Mouse (Mus musculus): Measurements from ENCODE around the gene Foxn3. TPM values are rescaled to one million over a fixed set of nuclear protein-coding genes. Genes with fewer than 3 reads are reported as not detected.
A peak's percentile ranks its signal among the peaks of the same experiment; 100 is the strongest.

Foxn3 gene
- polyA plus RNA-seq, 1 experiment from 2014 or later = 94.3 TPM

GRCm38 (mm10) chr12:99400907-99401306 lies 162.5 kb downstream of the Foxn3 start:
- Histone ChIP-seq H3K36me3 (ENCODE audit: insufficient read depth, low read length) (no peaks in the 10 kb centered on the region), H3K27ac (ENCODE audit: low read length) (no peak overlapping the region), H3K4me3 (ENCODE audit: low read depth, low read length) (no peak overlapping the region), H3K4me2 (replicated peaks; ENCODE audit: low read depth, low read length) (no peak overlapping the region), H3K9ac (replicated peaks; ENCODE audit: low read depth) (no peak overlapping the region), H3K9me3 (ENCODE audit: low read length) (0 out of 2 replicates have a peak, but pooled peaks cover 2% of the 10 kb centered on the region), H3K27me3 (replicated peaks; ENCODE audit: insufficient read depth, low read length) (no peaks in the 10 kb centered on the region), H3K4me1 (ENCODE audit: insufficient read depth, low read depth, low read length) (no peaks in the 10 kb centered on the region)
- WGBS = 61% methylated on average over 8 of the region's 8 CpGs
- peak; percentile 54 for DNase-seq (ENCODE audit: low spot score)
- peak; percentile 74 for ATAC-seq
- peak; percentile 77 for TF ChIP-seq EP300 (IDR thresholded peaks at IDR 0.05)
- no peak for TF ChIP-seq CTCF (IDR thresholded peaks at IDR 0.05)

GRCm38 (mm10) chr12:99399575-99399974 lies 163.8 kb downstream of the Foxn3 start:
- Histone ChIP-seq H3K36me3 (ENCODE audit: insufficient read depth, low read length) (no peaks in the 10 kb centered on the region), H3K4me3 (ENCODE audit: low read depth, low read length) (no peak overlapping the region), H3K27me3 (replicated peaks; ENCODE audit: insufficient read depth, low read length) (no peaks in the 10 kb centered on the region), H3K9me3 (ENCODE audit: low read length) (0 out of 2 replicates have a peak, but pooled peaks cover 2% of the 10 kb centered on the region), H3K4me2 (replicated peaks; ENCODE audit: low read depth, low read length) (no peak overlapping the region), H3K27ac (ENCODE audit: low read length) (no peak overlapping the region), H3K9ac (replicated peaks; ENCODE audit: low read depth) (no peak overlapping the region), H3K4me1 (ENCODE audit: insufficient read depth, low read depth, low read length) (no peaks in the 10 kb centered on the region)
- no peak for TF ChIP-seq CTCF (IDR thresholded peaks at IDR 0.05)
- WGBS = 71% methylated on average over 4 of the region's 4 CpGs
- no peak for DNase-seq (ENCODE audit: low spot score)
- no peak for ATAC-seq

- Histone ChIP-seq H3K4me1 (ENCODE audit: insufficient read depth, low read depth, low read length) (no peaks in the 10 kb centered on the region; the same call in 1 of the 2 replicates), H3K9me3 (ENCODE audit: low read length) (no peaks in the 10 kb centered on the region), H3K4me2 (replicated peaks; ENCODE audit: low read depth, low read length) (no peak overlapping the region), H3K36me3 (ENCODE audit: insufficient read depth, low read length) (no peaks in the 10 kb centered on the region), H3K9ac (replicated peaks; ENCODE audit: low read depth) (no peak overlapping the region), H3K27ac (ENCODE audit: low read length) (no peak overlapping the region), H3K27me3 (replicated peaks; ENCODE audit: insufficient read depth, low read length) (no peaks in the 10 kb centered on the region), H3K4me3 (ENCODE audit: low read depth, low read length) (no peak overlapping the region)
- no peak for ATAC-seq
- 82% methylated on average over 1 of the region's 1 CpGs for WGBS
- no peak for DNase-seq (ENCODE audit: low spot score)
- TF ChIP-seq CTCF (IDR thresholded peaks at IDR 0.05) = no peak
- no peak for TF ChIP-seq EP300 (IDR thresholded peaks at IDR 0.05)
Observed at GRCm38 (mm10) chr12:99396461-99396860, 166.9 kb downstream of the Foxn3 start.

GRCm38 (mm10) chr12:99395082-99395481 lies 168.3 kb downstream of the Foxn3 start:
- Histone ChIP-seq H3K27me3 (replicated peaks; ENCODE audit: insufficient read depth, low read length) (no peaks in the 10 kb centered on the region), H3K9me3 (ENCODE audit: low read length) (no peaks in the 10 kb centered on the region), H3K27ac (ENCODE audit: low read length) (no peak overlapping the region), H3K4me2 (replicated peaks; ENCODE audit: low read depth, low read length) (no peak overlapping the region), H3K9ac (replicated peaks; ENCODE audit: low read depth) (no peak overlapping the region), H3K4me1 (ENCODE audit: insufficient read depth, low read depth, low read length) (no peaks in the 10 kb centered on the region; the same call in 1 of the 2 replicates), H3K4me3 (ENCODE audit: low read depth, low read length) (no peak overlapping the region), H3K36me3 (ENCODE audit: insufficient read depth, low read length) (no peaks in the 10 kb centered on the region)
- TF ChIP-seq EP300 (IDR thresholded peaks at IDR 0.05) (no peak), CTCF (IDR thresholded peaks at IDR 0.05) (no peak)
- DNase-seq (ENCODE audit: low spot score) = no peak
- 79% methylated on average over 3 of the region's 3 CpGs for WGBS
- ATAC-seq = no peak

GRCm38 (mm10) chr12:99394676-99395075 lies 168.7 kb downstream of the Foxn3 start:
- TF ChIP-seq CTCF (IDR thresholded peaks at IDR 0.05) (no peak), EP300 (IDR thresholded peaks at IDR 0.05) (no peak)
- Histone ChIP-seq H3K4me1 (ENCODE audit: insufficient read depth, low read depth, low read length) (no peaks in the 10 kb centered on the region; the same call in 1 of the 2 replicates), H3K9me3 (ENCODE audit: low read length) (no peaks in the 10 kb centered on the region), H3K36me3 (ENCODE audit: insufficient read depth, low read length) (no peaks in the 10 kb centered on the region), H3K9ac (replicated peaks; ENCODE audit: low read depth) (no peak overlapping the region), H3K27ac (ENCODE audit: low read length) (no peak overlapping the region), H3K4me3 (ENCODE audit: low read depth, low read length) (no peak overlapping the region), H3K27me3 (replicated peaks; ENCODE audit: insufficient read depth, low read length) (no peaks in the 10 kb centered on the region), H3K4me2 (replicated peaks; ENCODE audit: low read depth, low read length) (no peak overlapping the region)
- WGBS = 56% methylated on average over 5 of the region's 5 CpGs
- ATAC-seq (no peak), DNase-seq (ENCODE audit: low spot score) (no peak)

- TF ChIP-seq CTCF (IDR thresholded peaks at IDR 0.05) (no peak), EP300 (IDR thresholded peaks at IDR 0.05) (no peak)
- Histone ChIP-seq H3K4me2 (replicated peaks; ENCODE audit: low read depth, low read length) (peak overlapping the region; percentile 82), H3K27ac (ENCODE audit: low read length) (peak overlapping the region; percentile 93; the same call in 1 of the 2 replicates), H3K4me3 (ENCODE audit: low read depth, low read length) (peak overlapping the region; percentile 74), H3K9ac (replicated peaks; ENCODE audit: low read depth) (no peak overlapping the region), H3K4me1 (ENCODE audit: insufficient read depth, low read depth, low read length) (no peaks in the 10 kb centered on the region; the same call in 1 of the 2 replicates), H3K36me3 (ENCODE audit: insufficient read depth, low read length) (no peaks in the 10 kb centered on the region), H3K9me3 (ENCODE audit: low read length) (no peaks in the 10 kb centered on the region), H3K27me3 (replicated peaks; ENCODE audit: insufficient read depth, low read length) (no peaks in the 10 kb centered on the region)
- 50% methylated on average over 11 of the region's 11 CpGs for WGBS
- DNase-seq (ENCODE audit: low spot score) (no peak), ATAC-seq (no peak)
Observed at GRCm38 (mm10) chr12:99393867-99394630, 169.3 kb downstream of the Foxn3 start.
